Mouse (Mus musculus) erythroblast, embryonic 14.5 days (primary cell): ENCODE measurements around the gene Wnt4.

Experiments used
- GATA1 ChIP-seq: IDR thresholded peaks from 2 replicates; pipeline ENCODE4 v1.6.1; 2012; ENCODE audit warnings: low read length, inconsistent platforms, mixed read lengths
- TAL1 ChIP-seq: IDR thresholded peaks from 3 replicates; pipeline ENCODE4 v1.6.1; 2012; ENCODE audit warnings: low read length, inconsistent platforms, mixed read lengths

DNA sequence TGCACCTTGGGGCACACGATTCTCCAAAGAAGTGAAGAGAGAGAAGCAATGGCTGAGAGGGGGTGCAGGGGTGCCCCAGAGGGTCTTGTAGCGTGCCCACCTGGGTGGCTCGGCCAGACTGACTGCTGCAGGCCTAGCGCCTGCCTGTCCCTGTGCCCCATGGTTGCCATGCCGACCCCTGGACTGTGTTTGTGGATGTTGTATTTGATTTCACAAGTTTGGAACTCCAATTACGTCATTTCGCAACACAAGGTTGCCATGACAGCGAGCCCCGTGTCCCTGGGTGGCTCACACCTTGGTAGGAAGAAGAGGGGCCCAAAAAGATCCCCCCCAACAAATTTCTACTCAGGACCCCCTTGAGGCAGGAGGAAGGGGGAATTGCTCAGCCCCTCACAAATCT is 32.4 kb upstream of the Wnt4 start:
- TF ChIP-seq TAL1 (no peak), GATA1 (no peak)
